Mouse (Mus musculus) myocyte (in vitro differentiated cells): Measurements from ENCODE around the gene Gk5.

Experiments
- CEBPB ChIP-seq: IDR thresholded peaks from 2 replicates; pipeline ENCODE4 v1.6.1; 2011; ENCODE audit warnings: mild to moderate bottlenecking, moderate library complexity; ENCODE audit not compliant: poor library complexity, insufficient read depth, severe bottlenecking
- E2F4 ChIP-seq: IDR thresholded peaks from one replicate; pipeline ENCODE4 v1.6.1; 2011; ENCODE audit warnings: mild to moderate bottlenecking, control low read depth, moderate library complexity; ENCODE audit not compliant: insufficient read depth
- MAX ChIP-seq: IDR thresholded peaks from one replicate; pipeline ENCODE4 v1.6.1; 2011; ENCODE audit warnings: low read depth, mild to moderate bottlenecking, control low read depth
- POLR2A ChIP-seq: IDR thresholded peaks from one replicate; pipeline ENCODE4 v1.6.1; 2011; ENCODE audit warnings: low read depth, mild to moderate bottlenecking, control low read depth, moderate library complexity; ENCODE audit not compliant: insufficient read length
- REST ChIP-seq: IDR thresholded peaks from one replicate; pipeline ENCODE4 v1.6.1; 2011; ENCODE audit warnings: mild to moderate bottlenecking, control low read depth, moderate library complexity; ENCODE audit not compliant: insufficient read depth, insufficient read length

GRCm38 (mm10) chr9:96219114-96219669 is 100.0 kb downstream of the Gk5 start:
- TF ChIP-seq POLR2A (no peak), E2F4 (no peak), MAX (no peak), REST (no peak), CEBPB (no peak)
